Mouse (Mus musculus) intestine, postnatal 0 days (tissue): ENCODE data around the gene Kif3c. TPM values are rescaled to one million over a fixed set of nuclear protein-coding genes. Genes with fewer than 3 reads are reported as not detected.
A peak's percentile ranks its signal among the peaks of the same experiment; 100 is the strongest.

ENCODE experiments used
- ATAC-seq: fragments of 200-750 bp; cut with Nextera tagmentation; 2 replicates; pipeline ENCODE4 v1.8.0; 2017; ENCODE audit warnings: mild to moderate bottlenecking, moderate TSS enrichment, moderate library complexity
- H3K27ac ChIP-seq: fragments of 300-500 bp; sonication (generic); 2 replicates; pipeline ENCODE4 v1.5.1; 2014; ENCODE audit warnings: mild to moderate bottlenecking, low read depth, low read length, moderate library complexity
- H3K27me3 ChIP-seq: fragments of 300-500 bp; sonication (generic); replicated peaks from 2 replicates; pipeline ENCODE4 v1.6.1; 2014; ENCODE audit warnings: low read length, mixed read lengths; ENCODE audit not compliant: control insufficient read depth, insufficient read depth
- H3K36me3 ChIP-seq: fragments of 300-500 bp; sonication (generic); 2 replicates; pipeline ENCODE4 v1.6.1; 2014; ENCODE audit warnings: mild to moderate bottlenecking, moderate library complexity; ENCODE audit not compliant: control insufficient read depth, insufficient read depth
- H3K4me1 ChIP-seq: fragments of 300-500 bp; sonication (generic); replicated peaks from 2 replicates; pipeline ENCODE4 v1.6.1; 2014; ENCODE audit warnings: antibody characterized with exemption, low read length, mixed read lengths; ENCODE audit not compliant: control insufficient read depth, insufficient read depth
- H3K4me2 ChIP-seq: fragments of 300-500 bp; sonication (generic); replicated peaks from 2 replicates; pipeline ENCODE4 v1.6.1; 2014; ENCODE audit warnings: low read depth, mild to moderate bottlenecking, moderate library complexity
- H3K4me3 ChIP-seq: fragments of 300-500 bp; sonication (generic); 2 replicates; pipeline ENCODE4 v1.5.1; 2014; ENCODE audit warnings: low read depth, low read length
- H3K9ac ChIP-seq: fragments of 300-500 bp; sonication (generic); 2 replicates; pipeline ENCODE4 v1.6.1; 2014; ENCODE audit warnings: mild to moderate bottlenecking, low read depth, low read length
- H3K9me3 ChIP-seq: fragments of 300-500 bp; sonication (generic); 2 replicates; pipeline ENCODE4 v1.6.1; 2016; ENCODE audit warnings: mixed run types; ENCODE audit not compliant: control insufficient read depth
- CTCF ChIP-seq: sonication (generic); IDR thresholded peaks from 2 replicates; pipeline ENCODE4 v1.5.1; 2016; ENCODE audit warnings: low read depth, mild to moderate bottlenecking, control low read depth, antibody characterized with exemption, moderate library complexity
- WGBS: fragments of 180-500 bp; shearing (Covaris S2); extraction: QIAGEN DNeasy Blood & Tissue Kit; methylation state at CpG from one replicate; pipeline ENCODE4 v1.1.7; 2014; 5-methylcytosine and 5-hydroxymethylcytosine counted together
- polyA plus RNA-seq: library from polyadenylated mRNA; unstranded; fragments of >200 nt; fragmentation: Nextera tagmentation; extraction: Ambion mirVana; gene quantifications from 2 replicates; pipeline ENCODE4 v1.2.1, GENCODE M21; 2015

Gene Kif3c
- polyA plus RNA-seq, 1 experiment from 2014 or later, result 2.4 TPM

DNA sequence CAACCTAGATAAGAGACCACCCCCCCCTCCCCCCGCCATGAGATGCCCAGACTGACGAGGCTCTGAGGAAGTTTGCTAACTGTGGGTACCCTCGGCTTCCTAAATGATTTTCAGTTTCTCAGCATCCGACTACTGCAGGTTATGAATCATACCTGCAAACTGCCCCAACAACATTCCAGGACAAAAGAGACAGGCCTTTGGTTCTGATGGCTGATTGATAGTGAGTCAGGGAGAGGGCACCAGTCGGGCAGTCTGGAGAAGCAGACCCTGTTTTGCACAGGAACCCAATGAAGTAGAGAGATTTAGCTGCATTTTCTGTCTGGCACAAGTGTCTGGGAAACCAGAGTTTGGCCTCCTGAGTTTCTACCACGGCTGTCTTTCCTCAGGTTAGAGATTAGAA, 12.7 kb upstream of the Kif3c start:
- no peak overlapping the region for H3K4me3 ChIP-seq
- TF ChIP-seq CTCF, result no peak
- H3K36me3 ChIP-seq, result no peaks in the 10 kb centered on the region
- 57% methylated on average over 6 of the region's 6 CpGs for WGBS
- H3K27me3 ChIP-seq, result no peaks in the 10 kb centered on the region
- ATAC-seq, result no peak
- H3K4me1 ChIP-seq, result no peaks in the 10 kb centered on the region
- H3K27ac ChIP-seq, result no peak overlapping the region
- H3K9ac ChIP-seq, result no peak overlapping the region
- H3K9me3 ChIP-seq, result no peaks in the 10 kb centered on the region
- no peak overlapping the region for H3K4me2 ChIP-seq

DNA sequence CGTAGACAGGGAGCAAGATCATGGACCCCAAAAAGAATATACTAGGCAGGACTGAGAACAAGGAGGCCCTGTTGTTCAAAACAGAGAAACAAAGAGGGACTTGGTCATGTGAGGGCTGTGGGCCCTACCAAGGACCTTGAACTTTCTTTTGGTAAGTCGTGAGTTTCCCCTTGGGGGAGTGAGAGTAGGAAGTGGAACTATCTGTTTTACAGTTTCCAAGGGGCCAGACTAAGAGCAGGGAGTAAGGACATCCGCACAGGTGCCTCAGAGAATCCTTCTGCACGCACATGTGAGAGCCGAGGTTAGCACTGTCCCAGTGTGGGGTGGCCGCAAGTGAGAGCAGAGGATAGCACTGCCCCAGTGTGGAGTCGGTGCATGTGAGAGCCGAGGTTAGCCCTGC, 9.9 kb upstream of the Kif3c start:
- ATAC-seq, result no peak
- H3K27ac ChIP-seq, result no peak overlapping the region
- TF ChIP-seq CTCF, result no peak
- no peak overlapping the region for H3K4me2 ChIP-seq
- 81% methylated on average over 8 of the region's 8 CpGs for WGBS
- H3K27me3 ChIP-seq, result no peaks in the 10 kb centered on the region
- no peaks in the 10 kb centered on the region for H3K9me3 ChIP-seq
- H3K4me1 ChIP-seq, result no peaks in the 10 kb centered on the region
- no peak overlapping the region for H3K4me3 ChIP-seq
- no peak overlapping the region for H3K9ac ChIP-seq
- no peaks in the 10 kb centered on the region for H3K36me3 ChIP-seq

- no peaks in the 10 kb centered on the region for H3K27me3 ChIP-seq
- H3K4me2 ChIP-seq, result peak overlapping the region; percentile 24; the same call in 1 of the 2 replicates
- ATAC-seq, result no peak
- H3K27ac ChIP-seq, result no peak overlapping the region
- H3K4me3 ChIP-seq, result no peak overlapping the region
- no peaks in the 10 kb centered on the region for H3K9me3 ChIP-seq
- H3K4me1 ChIP-seq, result no peaks in the 10 kb centered on the region
- WGBS, result 55% methylated on average over 16 of the region's 16 CpGs
- no peaks in the 10 kb centered on the region for H3K36me3 ChIP-seq
- no peak overlapping the region for H3K9ac ChIP-seq
- TF ChIP-seq CTCF, result no peak
Measured at GRCm38 (mm10) chr12:3356824-3357223, 8.1 kb upstream of the Kif3c start.

DNA sequence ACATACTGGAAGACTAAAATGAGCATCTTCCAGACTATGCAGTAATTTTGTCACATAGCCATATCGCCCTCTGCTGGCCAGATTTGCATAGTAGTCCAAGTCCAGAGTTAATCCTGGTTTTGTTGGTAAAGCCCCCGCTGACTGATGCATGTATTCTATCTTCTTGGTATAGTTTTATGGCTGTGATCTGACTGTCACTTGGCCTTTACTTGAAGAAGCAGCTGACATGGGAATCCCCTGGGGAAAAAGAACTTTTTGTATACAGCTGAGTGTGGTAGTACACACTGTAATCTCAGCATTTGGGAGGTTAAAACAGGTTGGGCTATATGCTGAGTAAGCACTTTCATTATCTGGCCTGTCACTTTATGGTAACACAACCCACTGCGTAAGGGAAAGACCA, 5.6 kb upstream of the Kif3c start:
- H3K27ac ChIP-seq, result no peak overlapping the region
- 0 out of 2 replicates have a peak, but pooled peaks have one; percentile 28 for ATAC-seq
- H3K36me3 ChIP-seq, result no peaks in the 10 kb centered on the region
- H3K4me3 ChIP-seq, result no peak overlapping the region
- H3K4me2 ChIP-seq, result no peak overlapping the region
- H3K4me1 ChIP-seq, result no peaks in the 10 kb centered on the region
- no peaks in the 10 kb centered on the region for H3K9me3 ChIP-seq
- WGBS, result 19% methylated on average over 3 of the region's 3 CpGs
- H3K9ac ChIP-seq, result no peak overlapping the region
- no peaks in the 10 kb centered on the region for H3K27me3 ChIP-seq
- TF ChIP-seq CTCF, result peak; percentile 81

DNA sequence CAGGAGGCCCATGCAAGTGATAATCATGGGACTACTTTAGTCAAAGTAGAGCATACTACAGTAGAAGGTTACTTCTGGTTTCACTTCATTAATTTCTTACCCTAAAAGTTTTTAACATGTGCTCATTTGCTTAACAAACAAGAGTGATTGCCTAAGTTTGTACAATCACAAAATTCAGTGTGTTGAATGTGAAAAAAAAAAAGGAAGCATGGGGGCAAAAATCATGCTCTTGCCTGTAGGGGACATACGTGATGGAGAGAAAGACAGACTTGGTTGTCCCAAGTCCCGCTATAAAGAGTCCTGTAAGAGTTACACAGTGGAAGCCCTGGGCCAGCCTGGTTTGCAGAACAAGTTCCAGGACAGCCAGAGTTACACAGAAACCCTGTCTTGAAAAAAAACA, 4.9 kb upstream of the Kif3c start:
- Histone ChIP-seq H3K9ac (no peak overlapping the region), H3K4me3 (no peak overlapping the region), H3K36me3 (no peaks in the 10 kb centered on the region), H3K27me3 (no peaks in the 10 kb centered on the region), H3K27ac (no peak overlapping the region), H3K4me2 (no peak overlapping the region), H3K9me3 (no peaks in the 10 kb centered on the region), H3K4me1 (no peaks in the 10 kb centered on the region)
- TF ChIP-seq CTCF, result no peak
- ATAC-seq, result no peak
- WGBS, result 91% methylated on average over 2 of the region's 2 CpGs

GRCm38 (mm10) chr12:3364076-3364475, 856 bp upstream of the Kif3c start:
- Histone ChIP-seq H3K36me3 (no peaks in the 10 kb centered on the region), H3K9me3 (no peaks in the 10 kb centered on the region), H3K4me1 (no peaks in the 10 kb centered on the region; the same call in 1 of the 2 replicates), H3K27ac (no peak overlapping the region), H3K27me3 (no peaks in the 10 kb centered on the region), H3K4me2 (no peak overlapping the region), H3K4me3 (no peak overlapping the region), H3K9ac (no peak overlapping the region)
- 86% methylated on average over 5 of the region's 5 CpGs for whole genome bisulfite sequencing
- TF ChIP-seq CTCF, result no peak
- ATAC-seq, result no peak
